In the genomic region with DNA sequence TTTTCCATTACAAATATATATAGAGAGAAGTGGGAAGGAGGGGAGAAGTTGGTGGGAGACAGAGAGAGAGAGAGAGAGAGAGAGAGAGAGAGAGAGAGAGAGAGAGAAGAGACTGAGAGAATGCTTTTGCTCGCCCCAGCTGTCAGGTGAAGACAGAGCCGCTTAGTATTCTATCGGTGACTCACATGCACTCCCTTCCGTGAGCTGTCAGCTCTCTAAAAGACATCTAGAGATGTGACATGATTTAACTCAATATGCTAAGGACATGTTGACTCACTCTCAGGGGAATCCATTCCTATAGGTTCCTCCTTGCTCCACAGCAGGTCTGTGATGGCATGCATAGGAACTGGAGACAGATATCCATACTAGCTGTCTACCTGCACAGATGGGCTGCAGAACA, we compare ENCODE assay signal across 26 mouse cellular contexts.
DNase-seq lines count a peak whose midpoint lies in the region; ATAC-seq and TF ChIP-seq lines count a peak whose summit lies in the region.
"Had no signal": no experiment of that assay in that cellular context is flagged by ENCODE, and none has a peak within 500 bp of the region (broad histone marks: within the 10 kb centered on the region; RNA-seq: fewer than 3 reads in every experiment).

No protein-coding gene starts in this region.

- no peak for DNase-seq in hindbrain, embryonic 10.5 days (ENCODE audit: low spot score)
- DNase-seq in midbrain, embryonic 10.5 days (ENCODE audit: low spot score), result no peak
- DNase-seq in midbrain, postnatal 0 days (ENCODE audit: low spot score), result no peak
- no peak for DNase-seq in adrenal gland, postnatal 25 days
- DNase-seq: adrenal gland, postnatal 10 days; B cell, adult 2 months; cerebellum, adult 11-12 months; cerebellum, adult 8-10 months; cerebellum, postnatal 14 days; gastrocnemius, postnatal 10 days; gastrocnemius, postnatal 36 days; heart, adult 2 months; heart, postnatal 14 days; heart, postnatal 4 days had no signal

- no peaks in the 10 kb centered on the region for H3K9me3 ChIP-seq in forebrain, embryonic 15.5 days
- no peaks in the 10 kb centered on the region for H3K9me3 ChIP-seq in forebrain, embryonic 13.5 days (replicated peaks)
- H3K9me3 ChIP-seq in hindbrain, embryonic 16.5 days (ENCODE audit: control insufficient read depth, low read length), result no peaks in the 10 kb centered on the region
- no peaks in the 10 kb centered on the region for H3K9me3 ChIP-seq in hindbrain, embryonic 10.5 days
- H3K9me3 ChIP-seq in midbrain, embryonic 15.5 days, result no peaks in the 10 kb centered on the region
- H3K9me3 ChIP-seq in midbrain, embryonic 10.5 days (replicated peaks), result no peaks in the 10 kb centered on the region
- no peaks in the 10 kb centered on the region for H3K9me3 ChIP-seq in midbrain, postnatal 0 days (ENCODE audit: low read length)
- H3K9me3 ChIP-seq: G1E; heart, embryonic 10.5 days; heart, embryonic 13.5 days; hindbrain, embryonic 12.5 days had no signal

- no peak overlapping the region for H3K9ac ChIP-seq in forebrain, embryonic 15.5 days (replicated peaks)
- no peak overlapping the region for H3K9ac ChIP-seq in forebrain, embryonic 13.5 days
- no peak overlapping the region for H3K9ac ChIP-seq in hindbrain, embryonic 16.5 days (ENCODE audit: low read depth, low read length)
- no peak overlapping the region for H3K9ac ChIP-seq in midbrain, embryonic 15.5 days
- no peak overlapping the region for H3K9ac ChIP-seq in midbrain, postnatal 0 days (replicated peaks; ENCODE audit: low read length, poor library complexity, severe bottlenecking)
- H3K9ac ChIP-seq: heart, embryonic 13.5 days; hindbrain, embryonic 12.5 days had no signal

- no peaks in the 10 kb centered on the region for H3K4me1 ChIP-seq in forebrain, embryonic 15.5 days
- no peaks in the 10 kb centered on the region for H3K4me1 ChIP-seq in forebrain, embryonic 13.5 days
- H3K4me1 ChIP-seq in hindbrain, embryonic 16.5 days (ENCODE audit: control insufficient read depth, insufficient read depth, low read depth, low read length), result no peaks in the 10 kb centered on the region
- H3K4me1 ChIP-seq in hindbrain, embryonic 10.5 days (replicated peaks), result no peaks in the 10 kb centered on the region
- H3K4me1 ChIP-seq in midbrain, embryonic 15.5 days, result no peaks in the 10 kb centered on the region
- no peaks in the 10 kb centered on the region for H3K4me1 ChIP-seq in midbrain, embryonic 10.5 days
- no peaks in the 10 kb centered on the region for H3K4me1 ChIP-seq in midbrain, postnatal 0 days (ENCODE audit: insufficient read depth, low read length)
- H3K4me1 ChIP-seq: heart, embryonic 10.5 days; heart, embryonic 13.5 days; hindbrain, embryonic 12.5 days had no signal

- H3K27me3 ChIP-seq in forebrain, embryonic 15.5 days, result no peaks in the 10 kb centered on the region
- H3K27me3 ChIP-seq in forebrain, embryonic 13.5 days, result no peaks in the 10 kb centered on the region
- no peaks in the 10 kb centered on the region for H3K27me3 ChIP-seq in hindbrain, embryonic 16.5 days (replicated peaks; ENCODE audit: control insufficient read depth, insufficient read depth, low read length)
- H3K27me3 ChIP-seq in hindbrain, embryonic 10.5 days (ENCODE audit: insufficient read depth, poor library complexity, severe bottlenecking), result no peaks in the 10 kb centered on the region
- no peaks in the 10 kb centered on the region for H3K27me3 ChIP-seq in midbrain, embryonic 15.5 days (replicated peaks)
- H3K27me3 ChIP-seq in midbrain, embryonic 10.5 days (ENCODE audit: low read depth, poor library complexity, severe bottlenecking), result no peaks in the 10 kb centered on the region
- H3K27me3 ChIP-seq in midbrain, postnatal 0 days (ENCODE audit: insufficient read depth, low read length), result no peaks in the 10 kb centered on the region
- H3K27me3 ChIP-seq: CH12.LX; heart, embryonic 13.5 days; hindbrain, embryonic 12.5 days; Patski had no signal

- H3K36me3 ChIP-seq in forebrain, embryonic 15.5 days, result no peaks in the 10 kb centered on the region
- no peaks in the 10 kb centered on the region for H3K36me3 ChIP-seq in forebrain, embryonic 13.5 days (ENCODE audit: poor library complexity, severe bottlenecking)
- no peaks in the 10 kb centered on the region for H3K36me3 ChIP-seq in hindbrain, embryonic 16.5 days (ENCODE audit: control insufficient read depth, insufficient read depth, low read length)
- no peaks in the 10 kb centered on the region for H3K36me3 ChIP-seq in hindbrain, embryonic 10.5 days
- H3K36me3 ChIP-seq in midbrain, embryonic 15.5 days (replicated peaks), result no peaks in the 10 kb centered on the region
- no peaks in the 10 kb centered on the region for H3K36me3 ChIP-seq in midbrain, embryonic 10.5 days
- H3K36me3 ChIP-seq in midbrain, postnatal 0 days (ENCODE audit: insufficient read depth, low read length), result no peaks in the 10 kb centered on the region
- H3K36me3 ChIP-seq: G1E; heart, embryonic 10.5 days; heart, embryonic 13.5 days; hindbrain, embryonic 12.5 days had no signal

- ATAC-seq in forebrain, embryonic 15.5 days (replicated peaks), result 0 out of 2 replicates have a peak, but pooled peaks have one; percentile 41
- no peak for ATAC-seq in forebrain, embryonic 13.5 days
- ATAC-seq in hindbrain, embryonic 16.5 days, result peak; percentile 17; the same call in 1 of the 2 replicates
- ATAC-seq in midbrain, embryonic 15.5 days (replicated peaks), result peak; percentile 71
- 0 out of 2 replicates have a peak, but pooled peaks have one; percentile 31 for ATAC-seq in midbrain, postnatal 0 days (ENCODE audit: low FRiP score)
- ATAC-seq: forebrain, embryonic 16.5 days; intestine, postnatal 0 days; Patski had no signal

- H3K27ac ChIP-seq in forebrain, embryonic 15.5 days (replicated peaks), result no peak overlapping the region
- no peak overlapping the region for H3K27ac ChIP-seq in forebrain, embryonic 13.5 days
- H3K27ac ChIP-seq in hindbrain, embryonic 16.5 days (ENCODE audit: low read depth, low read length), result no peak overlapping the region
- no peak overlapping the region for H3K27ac ChIP-seq in hindbrain, embryonic 10.5 days
- no peak overlapping the region for H3K27ac ChIP-seq in midbrain, embryonic 15.5 days
- no peak overlapping the region for H3K27ac ChIP-seq in midbrain, embryonic 10.5 days (replicated peaks)
- H3K27ac ChIP-seq in midbrain, postnatal 0 days (ENCODE audit: low read depth, low read length), result no peak overlapping the region
- H3K27ac ChIP-seq: heart, adult 2 months; heart, embryonic 10.5 days; heart, embryonic 13.5 days; hindbrain, embryonic 12.5 days had no signal

- TF ChIP-seq CTCF in midbrain, postnatal 0 days (IDR thresholded peaks at IDR 0.05), result no peak

- H3K4me3 ChIP-seq in forebrain, embryonic 15.5 days, result no peak overlapping the region
- no peak overlapping the region for H3K4me3 ChIP-seq in forebrain, embryonic 13.5 days
- H3K4me3 ChIP-seq in hindbrain, embryonic 16.5 days (ENCODE audit: low read length), result no peak overlapping the region
- H3K4me3 ChIP-seq in hindbrain, embryonic 10.5 days, result no peak overlapping the region
- no peak overlapping the region for H3K4me3 ChIP-seq in midbrain, embryonic 15.5 days
- H3K4me3 ChIP-seq in midbrain, embryonic 10.5 days, result no peak overlapping the region
- no peak overlapping the region for H3K4me3 ChIP-seq in midbrain, postnatal 0 days (ENCODE audit: low read depth, low read length)
- H3K4me3 ChIP-seq: heart, adult 2 months; heart, embryonic 10.5 days; heart, embryonic 13.5 days; hindbrain, embryonic 12.5 days had no signal

- H3K4me2 ChIP-seq in forebrain, embryonic 15.5 days (replicated peaks), result no peak overlapping the region
- no peak overlapping the region for H3K4me2 ChIP-seq in forebrain, embryonic 13.5 days
- no peak overlapping the region for H3K4me2 ChIP-seq in hindbrain, embryonic 16.5 days (ENCODE audit: low read length)
- H3K4me2 ChIP-seq in midbrain, embryonic 15.5 days, result no peak overlapping the region
- H3K4me2 ChIP-seq in midbrain, postnatal 0 days (ENCODE audit: low read depth, low read length, poor library complexity, severe bottlenecking), result no peak overlapping the region
- H3K4me2 ChIP-seq: heart, embryonic 13.5 days; hindbrain, embryonic 12.5 days had no signal

- WGBS in forebrain, embryonic 15.5 days, result 54% methylated on average over 4 of the region's 4 CpGs
- WGBS in forebrain, embryonic 13.5 days, result 73% methylated on average over 4 of the region's 4 CpGs
- WGBS in hindbrain, embryonic 16.5 days, result 80% methylated on average over 4 of the region's 4 CpGs
- 84% methylated on average over 4 of the region's 4 CpGs for WGBS in hindbrain, embryonic 10.5 days
- 65% methylated on average over 4 of the region's 4 CpGs for WGBS in midbrain, embryonic 15.5 days
- WGBS in midbrain, embryonic 10.5 days, result 87% methylated on average over 4 of the region's 4 CpGs
- whole genome bisulfite sequencing in midbrain, postnatal 0 days, result 61% methylated on average over 4 of the region's 4 CpGs
